Mouse (Mus musculus) embryo, embryonic 11 days (tissue): ENCODE measurements around the gene Hpgd.
"Not testable (repeated sequence)": the region's sequence is repeated elsewhere in the genome, so short reads cannot be mapped to it uniquely, and the experiment has no call there.

Experiments
- DNase-seq: peaks from one replicate; pipeline ENCODE4 v3.0.0-alpha.2; 2015

The Hpgd gene

DNA sequence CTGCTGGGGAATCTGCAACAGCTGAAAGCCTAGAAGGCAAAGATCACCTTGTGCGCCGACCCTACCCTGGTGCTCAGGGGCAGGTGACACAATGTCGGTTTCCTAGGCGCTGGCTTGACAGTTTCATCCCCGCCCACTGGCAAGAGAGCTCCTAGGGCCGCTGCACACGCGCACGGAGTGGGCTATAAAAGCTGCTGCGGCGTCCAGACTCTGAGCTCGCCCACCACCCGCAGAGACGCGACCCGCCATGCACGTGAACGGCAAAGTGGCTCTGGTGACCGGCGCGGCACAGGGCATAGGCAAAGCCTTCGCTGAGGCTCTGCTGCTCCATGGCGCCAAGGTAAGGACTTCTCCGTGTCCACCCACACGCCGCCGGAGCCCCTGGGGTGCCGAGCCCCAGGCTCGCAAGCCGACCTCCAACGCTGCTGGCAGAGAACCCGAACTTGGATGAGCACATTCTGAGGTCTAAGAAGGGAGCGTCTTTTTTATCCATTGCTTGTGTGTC lies at the start of gene Hpgd:
Hpgd (plus strand) TSS at position 213 of the 505 bp plus-strand sequence.
- DNase-seq = peak; percentile 82

DNA sequence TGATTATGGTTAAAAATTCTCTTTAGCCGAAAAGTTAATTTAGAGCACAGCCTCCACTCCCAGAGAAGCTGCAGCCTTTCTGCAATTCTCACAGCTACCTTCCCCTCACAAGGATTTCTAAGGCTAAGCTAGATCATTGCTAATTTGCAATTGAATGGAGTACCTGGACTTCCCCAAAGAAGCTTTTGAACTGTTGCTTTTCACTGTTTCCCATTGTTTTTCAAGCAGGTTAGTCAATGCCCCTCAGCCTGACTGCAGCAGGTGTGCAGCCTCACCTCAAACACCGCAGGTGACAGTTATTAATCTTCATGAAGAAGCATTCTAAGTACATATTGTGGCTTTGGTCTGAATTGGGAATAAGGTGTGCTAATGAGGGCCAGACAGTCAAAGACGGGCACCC lies 42.7 kb upstream of the Hpgd start:
- not testable (repeated sequence) for DNase-seq

DNA sequence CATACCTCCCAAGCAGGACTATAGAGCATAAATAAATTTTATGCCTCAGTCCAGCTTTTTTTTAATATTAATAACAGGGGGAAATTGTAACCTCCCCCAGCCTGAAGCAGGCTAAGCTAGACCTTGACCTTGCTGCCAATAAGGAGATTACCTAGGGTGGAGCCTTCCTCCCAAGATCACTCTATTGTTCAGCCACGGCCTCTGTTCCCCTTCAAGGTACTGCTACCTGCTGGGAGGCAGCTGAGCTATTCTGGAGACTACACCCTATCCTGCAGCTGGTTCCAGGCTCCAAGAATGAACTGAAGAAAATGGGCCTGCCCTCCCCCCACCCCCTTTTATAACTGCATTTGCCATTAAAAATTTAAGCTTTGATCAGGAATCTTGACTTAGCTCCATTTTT lies 42.1 kb upstream of the Hpgd start:
- DNase-seq = no peak

DNA sequence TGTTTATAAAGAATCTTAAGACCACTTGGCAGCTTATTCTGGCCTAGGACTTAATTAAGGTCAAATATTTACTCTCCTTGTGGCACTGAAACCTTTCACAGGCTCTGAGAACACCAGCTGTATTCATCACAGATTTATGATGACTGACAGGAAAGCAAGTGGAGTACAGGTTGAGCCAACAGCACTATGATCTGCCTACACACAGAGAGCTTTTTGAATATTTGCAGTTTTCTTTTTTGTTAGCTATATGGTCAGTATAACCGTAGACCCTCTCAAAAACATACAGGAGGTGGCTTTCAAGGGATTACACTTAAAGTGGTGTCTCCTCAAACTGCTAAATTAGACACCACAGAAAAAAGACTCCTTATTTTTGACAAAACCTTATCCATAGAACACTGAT lies 33.2 kb upstream of the Hpgd start:
- no peak for DNase-seq

DNA sequence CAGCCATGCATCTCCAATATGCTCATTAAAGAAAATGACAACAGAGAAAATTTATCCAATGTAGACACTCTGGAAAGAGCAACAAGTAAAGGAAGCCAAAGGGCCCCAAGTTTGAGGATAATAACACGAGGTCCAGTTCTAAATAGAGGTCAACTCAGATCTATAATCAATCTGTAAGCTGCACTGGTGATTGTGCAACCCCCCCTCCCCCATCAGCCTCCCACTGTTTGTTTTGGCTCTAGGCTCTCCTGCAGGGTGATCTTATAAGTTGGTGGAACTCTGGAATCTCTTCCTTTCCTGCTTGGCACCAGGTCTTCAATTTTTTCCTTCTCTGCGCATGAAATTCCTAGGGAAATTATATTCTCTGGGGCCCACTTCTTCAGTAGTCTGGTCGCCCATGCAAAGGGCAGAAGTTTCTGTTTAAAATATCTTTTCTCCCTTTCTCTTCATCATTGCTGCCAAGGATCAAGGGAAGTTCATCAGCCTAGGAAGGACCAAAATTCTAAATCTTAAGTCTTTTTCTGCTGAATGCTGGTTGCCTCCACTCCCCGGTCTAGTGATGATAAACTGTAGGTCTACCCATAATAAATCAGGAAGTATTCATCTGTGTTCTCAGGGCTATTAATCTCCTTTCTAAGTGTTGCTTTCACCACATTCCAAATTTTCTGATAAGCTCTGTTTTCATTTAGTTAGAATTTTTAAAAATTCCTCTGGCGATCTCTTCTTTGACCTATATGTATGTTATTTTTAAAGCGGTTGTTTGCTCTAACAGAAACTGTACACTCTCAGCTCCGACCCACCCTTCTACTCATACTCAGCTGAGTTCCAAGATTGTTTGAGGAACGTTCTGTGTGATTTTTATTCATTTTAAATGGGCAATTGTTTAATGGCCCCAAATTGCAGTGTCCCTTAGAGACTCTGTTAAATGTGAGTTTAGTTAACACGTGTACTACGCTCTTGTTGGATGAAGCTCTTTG lies 24.4 kb upstream of the Hpgd start:
- no peak for DNase-seq

DNA sequence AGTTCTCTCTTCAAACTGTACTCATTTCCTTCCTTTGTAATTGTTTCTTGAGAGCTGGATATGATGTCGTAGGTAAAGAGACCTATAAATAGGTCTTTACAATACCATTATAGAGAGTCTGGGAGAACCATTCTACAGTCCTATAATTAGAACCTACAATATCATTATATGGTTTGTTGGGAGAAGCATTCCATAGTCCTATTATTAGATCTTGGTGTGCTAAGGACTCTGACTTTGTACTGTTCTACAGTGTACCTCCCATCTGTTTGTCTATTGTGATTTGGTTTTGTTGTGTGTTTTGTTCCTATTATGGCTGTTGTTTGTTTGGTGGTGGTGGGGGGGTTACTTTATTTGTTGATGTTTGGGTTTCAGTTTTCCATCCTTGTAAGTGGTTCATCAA lies 21.5 kb upstream of the Hpgd start:
- DNase-seq = no peak

DNA sequence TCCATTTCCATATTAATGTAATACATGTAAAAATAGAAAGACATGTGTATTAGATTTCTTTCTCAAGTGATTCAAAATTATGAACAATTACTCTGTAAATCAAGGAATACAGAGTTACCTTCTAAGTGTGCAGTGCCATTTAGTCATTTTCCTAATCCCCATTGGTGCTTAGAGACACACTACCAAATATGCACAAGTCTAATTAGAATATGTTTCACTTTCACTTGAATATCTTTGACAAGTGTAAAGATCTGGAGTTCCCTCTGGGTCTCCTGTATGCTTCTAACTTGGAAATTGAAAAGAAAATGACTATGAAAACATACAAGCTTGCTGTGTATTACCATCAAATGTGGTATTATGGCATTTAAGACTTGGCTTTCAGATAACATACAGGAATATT lies 19.1 kb upstream of the Hpgd start:
- DNase-seq = no peak

DNA sequence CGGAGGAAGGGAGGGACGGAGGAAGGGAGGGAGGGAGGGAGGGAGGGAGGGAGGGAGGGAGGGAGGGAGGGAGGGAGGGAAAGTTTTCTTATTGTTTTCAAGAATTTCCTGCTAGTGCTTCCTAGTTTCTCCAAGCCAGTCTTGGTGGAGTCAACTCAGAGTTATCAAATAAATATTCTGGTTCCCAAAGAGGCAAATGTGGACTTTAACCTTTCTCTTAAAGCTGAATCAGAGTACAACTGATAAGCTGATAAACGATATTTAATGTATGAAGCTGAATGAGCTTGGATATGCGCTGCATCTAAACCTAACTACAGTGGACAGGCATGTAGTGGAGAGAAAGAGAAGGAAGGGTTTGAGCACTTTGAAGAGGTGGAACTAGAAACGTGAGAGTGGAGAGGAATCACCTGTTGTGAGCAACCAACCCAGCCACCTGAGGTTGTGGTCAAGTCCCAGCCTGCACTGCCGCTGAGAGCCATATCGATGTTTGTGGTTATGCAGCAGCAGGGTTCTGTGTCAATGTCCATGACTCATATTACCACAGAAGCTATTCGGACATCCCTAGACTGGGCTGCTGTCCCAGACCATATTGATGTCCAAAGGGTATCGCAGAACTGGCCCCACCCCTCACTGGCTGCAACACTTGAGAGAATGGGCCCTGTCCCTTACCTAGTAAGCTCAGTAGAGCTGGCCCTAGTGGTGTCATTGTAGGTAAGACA lies 16.4 kb upstream of the Hpgd start:
- no peak for DNase-seq

DNA sequence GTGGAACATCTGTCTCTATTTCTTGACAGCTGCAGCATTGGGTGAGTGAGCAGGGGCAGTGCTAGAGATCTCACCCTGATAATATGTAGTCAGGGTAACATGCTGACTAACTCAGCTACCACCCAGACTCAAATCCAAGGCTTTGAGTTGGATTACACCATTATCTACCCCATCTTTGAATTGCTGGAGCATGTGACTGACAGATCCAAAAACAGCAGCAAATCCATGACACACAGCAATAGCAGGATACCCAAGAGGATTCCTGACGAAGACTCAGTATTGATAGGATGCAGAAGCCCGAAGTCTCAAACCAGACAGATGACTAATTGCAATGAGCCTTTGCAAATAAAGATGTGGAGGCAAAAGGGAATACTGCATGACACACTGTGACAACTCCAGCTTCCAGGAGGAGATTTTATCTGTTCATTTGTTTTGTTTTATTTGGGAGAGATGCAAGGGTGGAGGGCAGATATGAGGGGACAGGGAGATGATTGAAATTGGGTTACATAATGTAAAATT lies 15.8 kb upstream of the Hpgd start:
- no peak for DNase-seq

DNA sequence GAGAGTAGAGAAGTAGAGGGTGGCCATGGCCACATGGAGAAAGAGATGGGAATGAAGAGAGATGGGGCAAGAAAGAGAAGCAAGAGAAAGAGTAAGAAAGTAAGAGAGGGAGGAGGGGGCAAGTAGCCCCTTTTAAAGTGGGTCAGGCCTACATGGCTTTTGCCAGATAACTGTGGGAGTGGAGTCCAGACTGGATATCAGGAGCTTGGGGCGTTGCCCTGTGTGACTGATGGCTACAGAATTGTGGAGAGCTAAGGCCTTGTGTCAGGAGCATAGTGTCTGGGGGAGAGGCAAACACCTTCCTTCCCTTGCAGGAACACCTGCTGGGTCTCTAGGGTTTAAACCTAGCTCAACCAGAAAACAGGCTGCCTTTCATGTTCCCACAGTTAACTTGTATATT lies 10.4 kb upstream of the Hpgd start:
- no peak for DNase-seq

DNA sequence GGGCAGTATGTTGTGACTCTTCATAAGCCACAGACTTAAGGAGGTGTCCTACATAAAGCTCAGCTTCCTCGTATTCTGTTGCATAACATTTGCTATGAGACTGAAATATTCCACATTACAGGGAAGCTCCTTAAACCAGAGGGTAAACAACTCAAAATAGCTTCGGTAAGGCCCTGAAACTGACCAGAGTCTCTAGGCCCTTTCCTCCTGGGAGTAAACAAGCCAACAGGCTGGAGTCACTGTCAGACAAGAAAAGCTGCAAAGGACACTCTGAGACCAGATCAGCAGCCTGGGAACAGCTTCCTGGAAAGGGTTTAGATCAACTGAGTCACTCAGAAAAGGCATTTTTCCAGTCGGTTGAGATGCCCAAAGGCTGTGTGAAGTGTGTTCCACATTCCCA lies 9.4 kb upstream of the Hpgd start:
- DNase-seq = no peak

DNA sequence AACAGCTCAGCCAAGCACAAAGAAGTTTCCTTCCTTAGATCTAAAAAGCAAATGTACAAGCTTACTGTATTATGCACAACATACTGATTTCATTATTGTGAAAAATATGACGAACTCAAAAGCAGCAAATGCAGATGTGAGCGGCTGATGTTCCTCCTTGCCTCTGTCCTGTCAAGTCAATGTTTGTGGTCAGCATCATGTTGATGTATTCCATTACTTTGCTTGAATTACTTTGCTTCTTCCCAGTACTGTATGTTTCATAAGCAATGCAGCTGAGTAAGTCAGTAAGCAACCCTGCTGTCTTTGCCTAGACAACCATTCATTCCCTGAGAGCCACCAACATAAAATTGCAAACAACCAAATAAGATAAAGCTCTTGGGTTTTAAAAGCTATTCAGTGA lies 7.7 kb upstream of the Hpgd start:
- no peak for DNase-seq

DNA sequence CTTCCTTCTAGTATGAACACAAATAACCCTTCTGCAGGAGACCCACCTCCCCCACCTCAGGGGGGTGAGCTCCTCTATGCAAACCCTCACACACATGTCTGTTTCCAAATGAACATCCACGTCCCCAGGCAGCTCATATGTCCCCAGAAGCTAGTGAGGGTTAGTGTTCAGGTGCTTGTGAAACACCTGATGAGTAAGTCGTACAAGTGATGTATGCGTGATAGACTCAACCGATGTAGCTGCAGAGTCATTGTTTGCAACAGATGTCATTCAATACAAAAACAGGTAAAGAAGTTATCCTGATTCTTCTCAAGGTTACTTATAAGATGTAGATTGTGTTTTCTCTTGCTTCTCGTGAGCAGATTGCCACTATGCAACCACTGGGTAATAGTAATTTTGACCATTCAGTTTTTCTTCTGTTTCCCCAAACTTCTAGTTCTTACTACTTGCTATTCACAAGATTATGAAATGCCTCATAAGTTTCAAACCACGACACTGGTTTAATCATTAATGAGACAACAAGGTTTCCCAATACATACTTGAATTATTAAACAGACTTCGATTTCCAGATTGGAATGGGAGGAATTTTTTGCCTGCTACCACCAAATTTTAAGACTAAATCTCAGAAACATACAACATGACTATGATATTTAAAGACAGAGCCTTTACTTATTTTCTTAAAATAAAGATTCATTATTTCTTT lies 6.9 kb upstream of the Hpgd start:
- no peak for DNase-seq

DNA sequence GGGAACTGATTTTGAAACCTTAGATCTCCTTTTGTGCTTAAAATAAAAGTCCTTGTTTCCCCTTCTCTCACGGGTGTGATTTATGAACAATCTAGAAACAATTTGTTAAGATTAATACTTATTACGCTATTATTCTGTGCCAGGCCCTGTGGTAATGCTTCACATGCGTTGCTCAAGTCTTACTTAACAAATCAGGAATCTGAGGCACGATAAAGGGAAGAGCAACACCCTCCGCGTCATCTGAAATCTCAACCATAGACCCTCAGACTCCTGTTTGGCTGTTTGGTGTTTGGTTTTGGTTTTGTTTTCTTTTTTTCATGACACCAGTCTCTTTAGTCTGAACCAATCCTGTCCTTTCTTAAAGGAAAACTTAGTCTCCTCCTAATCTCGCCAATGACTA lies 2.1 kb upstream of the Hpgd start:
- no peak for DNase-seq

DNA sequence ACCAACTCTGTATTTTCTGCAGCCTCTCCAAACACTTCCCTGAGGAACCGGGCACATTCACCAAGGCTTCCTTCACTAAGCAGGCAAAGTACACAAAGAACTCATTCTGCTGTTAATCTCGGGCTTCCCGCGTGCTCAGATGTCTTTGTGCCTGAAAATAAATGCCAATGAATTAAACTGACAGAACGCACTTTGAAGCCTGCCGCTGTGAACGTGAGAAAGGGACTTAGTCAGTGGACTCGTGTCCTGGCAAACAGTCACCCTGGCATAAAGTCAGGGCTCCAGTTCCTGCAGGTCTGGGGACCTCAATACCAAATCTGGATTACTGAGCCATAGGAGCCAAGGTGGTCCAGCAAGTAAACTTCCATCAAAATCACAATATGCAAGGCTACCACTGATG lies 905 bp upstream of the Hpgd start:
- peak; percentile 60 for DNase-seq

DNA sequence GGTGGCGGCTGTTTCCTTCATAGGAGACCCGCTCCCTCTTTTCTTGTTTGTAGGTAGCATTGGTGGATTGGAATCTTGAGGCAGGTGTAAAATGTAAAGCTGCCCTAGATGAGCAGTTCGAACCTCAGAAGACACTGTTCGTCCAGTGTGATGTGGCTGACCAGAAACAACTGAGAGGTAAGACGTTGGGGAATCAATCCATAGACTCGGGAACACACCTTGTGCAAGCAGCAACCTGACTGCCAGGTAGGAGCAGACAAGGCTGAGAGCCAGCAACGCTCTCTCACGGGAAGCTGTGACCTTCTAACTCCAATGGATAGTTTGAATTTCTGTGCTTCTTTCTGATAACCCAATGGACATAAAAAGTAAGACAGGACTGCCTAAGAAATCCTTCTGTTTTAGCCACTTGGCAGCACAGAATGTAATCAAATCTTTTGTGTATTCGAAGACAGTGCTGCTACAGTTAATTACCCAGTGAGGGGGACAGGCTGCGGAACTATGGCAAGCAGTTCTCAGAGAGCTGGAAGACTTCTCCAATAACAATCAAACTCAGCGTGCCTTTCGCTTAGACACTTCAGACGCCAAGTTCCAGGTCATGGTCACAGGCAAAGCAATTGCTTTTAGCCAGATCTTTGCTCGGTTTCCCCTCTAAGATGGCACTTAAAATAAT lies 636 bp downstream of the Hpgd start:
- peak; percentile 20 for DNase-seq

DNA sequence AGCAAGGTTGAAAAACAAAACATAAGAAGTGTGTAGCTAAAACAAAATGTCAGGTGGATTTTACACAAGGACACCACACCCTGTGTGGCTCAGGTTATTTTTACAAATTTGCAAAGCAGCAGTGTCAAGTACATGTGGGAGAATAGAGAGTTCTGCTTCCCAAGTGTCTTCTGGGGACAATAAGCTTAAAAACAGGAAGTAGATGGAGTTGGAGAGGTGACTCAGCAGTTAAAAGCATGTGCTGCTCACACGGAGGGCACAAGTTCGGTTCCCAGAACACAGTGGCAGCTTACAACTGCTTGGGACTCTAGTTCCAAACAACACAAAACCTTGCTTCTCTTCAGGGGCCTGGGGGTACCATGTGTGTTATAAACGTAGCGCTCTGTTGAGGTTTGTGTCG lies 5.0 kb downstream of the Hpgd start:
- DNase-seq = no peak

DNA sequence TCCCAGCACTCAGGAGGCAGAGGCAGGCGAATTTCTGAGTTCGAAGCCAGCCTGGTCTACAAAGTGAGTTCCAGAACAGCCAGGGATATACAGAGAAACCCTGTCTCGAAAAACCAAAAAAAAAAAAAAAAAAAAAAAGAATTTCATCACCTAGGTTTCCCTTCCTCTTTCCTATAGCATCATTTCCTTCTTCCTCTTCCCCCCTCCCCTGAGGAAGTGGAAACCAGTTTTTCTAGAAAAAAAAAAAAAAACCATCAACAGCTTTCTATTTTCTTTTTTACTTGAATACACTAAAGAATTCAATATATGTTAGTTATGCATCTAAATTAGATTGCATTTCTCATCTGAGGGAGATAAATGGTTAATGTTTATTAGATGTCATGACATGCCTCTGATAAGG lies 6.9 kb downstream of the Hpgd start:
- DNase-seq = not testable (repeated sequence)

DNA sequence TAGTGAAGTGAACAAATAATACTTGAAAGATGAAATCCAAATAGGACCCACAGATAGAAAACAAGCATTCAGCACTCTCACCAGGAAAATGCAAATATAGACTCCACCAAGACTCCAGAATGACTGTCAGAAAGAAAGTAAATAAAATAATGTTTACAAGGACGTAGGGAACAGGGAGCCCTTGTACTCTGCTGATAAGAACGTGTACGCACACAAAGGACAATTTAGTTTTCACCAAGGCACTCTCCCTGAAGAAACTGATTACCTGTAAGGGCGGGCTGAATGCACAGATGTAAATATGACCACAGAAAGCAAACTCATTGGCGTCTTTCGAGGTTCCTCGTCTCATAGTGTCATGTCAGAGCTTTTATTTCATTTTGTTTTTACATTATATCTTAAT lies 10.2 kb downstream of the Hpgd start:
- DNase-seq = no peak

DNA sequence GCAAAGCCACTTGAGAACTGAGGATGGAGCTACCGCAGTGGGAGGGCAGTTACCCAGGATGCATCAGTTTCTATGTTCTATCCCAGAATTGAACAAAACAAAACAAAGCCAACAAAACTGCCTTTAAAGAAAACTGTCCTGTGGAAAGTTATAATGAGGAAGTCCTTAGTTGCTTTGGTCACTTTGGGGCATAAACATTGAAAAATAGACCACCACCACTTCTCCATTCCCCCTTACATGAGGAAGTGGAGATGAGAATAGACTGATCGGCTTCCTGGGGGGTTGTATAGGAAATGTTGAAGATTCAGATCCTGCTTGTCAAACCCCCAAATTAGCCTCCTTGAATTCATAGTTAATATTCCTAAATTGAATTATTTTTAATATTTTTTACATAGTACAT lies 19.2 kb downstream of the Hpgd start:
- no peak for DNase-seq

DNA sequence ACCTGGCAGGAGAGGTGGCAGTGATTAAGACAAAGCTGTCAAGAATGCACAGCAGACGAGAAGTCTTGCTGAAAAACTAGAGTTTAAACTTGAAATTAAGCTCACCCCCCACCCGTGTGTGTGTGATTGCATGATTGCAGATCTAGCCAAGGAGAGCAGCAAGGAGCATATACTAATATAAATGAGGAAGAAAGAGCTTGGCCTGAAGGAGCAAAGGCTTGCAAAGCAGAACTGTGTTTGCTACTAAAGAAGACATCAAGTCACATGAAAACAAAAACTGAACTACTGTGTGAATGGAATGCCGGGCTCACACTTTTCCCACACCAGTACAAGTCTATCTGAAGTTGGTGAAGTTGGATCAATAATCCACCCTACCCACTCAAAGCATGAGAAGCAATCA lies 20.8 kb downstream of the Hpgd start:
- DNase-seq = no peak

DNA sequence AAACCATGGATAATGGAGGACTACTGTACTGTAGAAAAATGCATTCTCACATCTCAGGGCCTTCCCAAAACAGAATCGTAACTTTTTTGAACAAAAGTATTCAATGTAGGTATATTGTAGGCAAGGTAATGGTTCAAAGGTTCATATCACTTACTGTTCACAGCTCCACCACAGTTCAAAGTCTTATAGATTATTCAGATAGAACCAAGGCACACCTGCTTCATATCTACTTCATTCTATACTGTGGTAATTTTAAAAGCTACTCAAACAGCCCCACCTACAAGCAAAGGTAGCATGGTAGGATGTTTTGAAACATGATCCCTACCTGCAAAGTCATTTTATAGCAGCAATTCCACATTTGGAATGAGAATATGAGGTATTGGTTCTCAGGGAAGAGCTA lies 28.9 kb downstream of the Hpgd start:
- no peak for DNase-seq

DNA sequence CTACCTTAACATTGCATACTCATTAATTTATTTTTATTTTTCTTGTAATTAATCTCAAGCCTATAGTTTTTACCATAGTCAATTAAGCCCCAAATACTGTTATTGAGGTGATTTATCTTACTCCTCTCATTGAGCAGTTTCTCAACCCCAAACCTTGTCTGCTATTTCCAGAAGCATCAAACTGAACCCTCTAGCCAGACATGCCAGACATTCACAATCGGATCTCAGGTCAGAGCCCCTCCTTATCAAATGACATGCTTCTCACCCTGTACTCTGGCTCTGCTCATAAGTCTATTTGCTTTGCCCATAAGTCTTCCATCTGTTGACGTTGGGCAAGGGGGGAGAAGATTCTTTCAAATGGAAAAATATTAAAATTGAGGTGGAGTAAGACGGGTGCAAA lies 33.3 kb downstream of the Hpgd start:
- no peak for DNase-seq
